Mouse (Mus musculus) gastrocnemius, adult 2 months (tissue): Measurements from ENCODE around the gene Oasl2. TPM values are rescaled to one million over a fixed set of nuclear protein-coding genes. Genes with fewer than 3 reads are reported as not detected.
"Not testable (repeated sequence)": the region's sequence is repeated elsewhere in the genome, so short reads cannot be mapped to it uniquely, and the experiment has no call there.

Experiments
- DNase-seq: peaks from one replicate; pipeline ENCODE4 v3.0.0; 2022
- H3K27ac ChIP-seq: fragments of 200-600 bp; 2 replicates; pipeline ENCODE4 v1.8.1; 2022; ENCODE audit warnings: mild to moderate bottlenecking
- H3K4me3 ChIP-seq: fragments of 200-600 bp; 2 replicates; pipeline ENCODE4 v1.8.1; 2022; ENCODE audit warnings: mild to moderate bottlenecking, moderate library complexity
- CTCF ChIP-seq: fragments of 200-600 bp; IDR thresholded peaks from 2 replicates; pipeline ENCODE4 v1.8.1; 2022; ENCODE audit warnings: antibody characterized with exemption, mild to moderate bottlenecking, moderate library complexity
- intact Hi-C: fragments of 180-260 bp; cut with DNase I; formaldehyde crosslinking; loops from one replicate; pipeline ENCODE4 v1.15.1; 2025
- long read RNA-seq, 2 experiments: library from polyadenylated mRNA; stranded (forward); transcript quantifications; one replicate each; pipeline ENCODE4 v2.0.0; 2021
- total RNA-seq, 2 experiments: library from RNA; stranded (reverse); gene quantifications; 2 replicates each; pipeline ENCODE4 v1.2.3; 2021

Gene Oasl2
- 1 to 10 TPM; 1.1 to 2.0 TPM for total RNA-seq
- long read RNA-seq, experiment 1, partial matches to known transcripts: 0 of 2 reads
- long read RNA-seq, experiment 1, other reads (novel, unspliced or antisense): 0 of 2 reads
- long read RNA-seq, experiment 2: 0 reads

DNA sequence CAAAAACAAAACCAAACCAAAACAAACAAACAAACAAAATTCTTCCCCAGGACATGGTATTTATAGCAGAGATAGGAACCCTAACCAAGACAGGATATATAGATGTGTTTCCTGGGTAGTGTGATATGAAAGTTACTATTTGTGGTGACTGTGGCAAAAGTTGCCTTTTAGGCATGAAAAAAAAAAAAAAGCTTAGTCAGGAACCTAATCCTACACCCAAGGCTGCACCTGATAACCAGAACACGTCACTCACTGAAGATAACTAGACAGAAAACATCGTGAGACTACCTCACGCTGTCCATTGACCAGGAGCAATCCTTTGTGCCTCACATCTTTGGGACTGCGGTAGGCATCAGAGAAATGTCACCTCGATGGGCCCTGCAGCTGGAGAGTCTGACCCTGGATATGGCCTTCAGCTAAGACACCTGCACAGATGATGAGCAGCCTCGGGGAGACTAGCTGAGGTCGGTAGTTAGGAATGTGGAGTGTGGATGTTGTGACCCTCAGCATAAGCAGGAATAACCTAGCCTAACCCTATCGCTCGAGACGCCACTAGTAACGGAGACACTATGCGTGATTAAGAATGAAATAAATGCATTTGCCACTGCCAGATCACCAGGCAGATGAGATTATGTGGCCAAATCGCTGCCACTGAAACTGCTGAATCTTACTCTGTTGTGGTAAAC lies at the start of gene Oasl2:
Gene Oasl2 (plus strand): TSS at position 249 of the 686 bp plus-strand sequence.
- DNase-seq: no peak
- Histone ChIP-seq H3K4me3 (peak within 1 kb of the TSS; percentile 75), H3K27ac (peak within 1 kb of the TSS; percentile 77)
- no peak for TF ChIP-seq CTCF
- intact Hi-C loops: no loop called here

DNA sequence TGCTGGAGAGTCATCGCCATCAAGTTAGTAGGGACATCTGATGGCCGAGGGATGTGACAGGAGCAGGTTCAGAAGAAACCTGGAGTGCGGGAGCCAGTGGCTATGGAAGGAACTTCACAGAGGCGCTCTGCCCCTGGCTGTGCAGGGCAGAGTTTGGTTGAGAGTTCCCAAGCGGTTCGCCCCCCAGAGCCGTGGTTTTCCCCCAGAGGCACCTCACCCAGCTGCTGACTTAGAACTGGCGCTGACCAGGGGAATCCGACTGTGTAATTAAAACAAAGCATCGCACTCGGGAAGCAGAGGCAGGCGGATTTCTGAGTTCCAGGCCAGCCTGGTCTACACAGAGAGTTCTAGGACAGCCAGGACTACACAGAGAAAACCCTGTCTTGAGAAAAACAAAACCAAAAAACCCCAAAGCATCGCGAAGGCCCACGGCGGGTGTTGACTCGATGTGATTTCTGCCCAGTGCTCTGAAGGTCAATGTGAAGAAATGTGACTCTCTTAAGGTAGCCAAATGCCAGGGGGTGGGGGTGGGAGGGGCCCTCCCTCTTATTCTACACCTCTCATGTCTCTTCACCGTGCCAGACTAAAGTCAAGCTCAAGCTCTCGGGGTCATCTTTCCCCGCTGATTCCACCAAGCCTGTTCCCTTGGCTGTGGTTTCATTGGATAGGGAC lies 45.0 kb upstream of the Oasl2 start:
- DNase-seq: no peak
- no peak overlapping the region for H3K4me3 ChIP-seq
- no peak overlapping the region for H3K27ac ChIP-seq
- TF ChIP-seq CTCF: no peak
- intact Hi-C loops: no loop called here

GRCm38 (mm10) chr5:114853364-114853763 lies 43.4 kb upstream of the Oasl2 start, which contains the start of gene 4930519G04Rik:
Gene 4930519G04Rik, plus strand, starts transcription at chr5:114853664.
- DNase-seq, intact Hi-C loops, H3K27ac ChIP-seq, H3K4me3 ChIP-seq: not testable (repeated sequence)

DNA sequence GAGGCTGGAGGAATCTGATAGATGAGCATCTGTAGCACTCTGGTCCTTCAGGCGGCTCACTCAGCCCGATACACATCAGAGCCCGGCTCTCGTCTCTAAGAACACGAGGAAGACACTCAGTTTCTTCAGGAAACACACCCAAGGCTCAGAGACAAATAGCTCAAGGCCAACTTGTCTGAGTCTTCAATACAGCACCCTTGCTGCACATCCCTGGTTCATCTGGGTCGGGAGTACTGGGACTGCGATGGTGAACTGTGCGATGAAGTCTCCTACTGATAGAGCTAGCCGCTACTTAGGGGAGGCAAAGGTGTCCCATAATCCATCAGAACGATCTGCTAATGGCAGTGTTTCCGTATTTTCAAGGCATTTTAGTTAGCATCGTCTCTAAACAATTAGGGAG lies 38.2 kb upstream of the Oasl2 start, which contains the start of gene Gm9936:
Gene Gm9936 (minus strand): TSS at position 101 of the 400 bp plus-strand sequence.
- peak; percentile 6 for DNase-seq
- intact Hi-C loops: no loop called here
- Histone ChIP-seq H3K27ac (no peak within 1 kb of the TSS), H3K4me3 (peak within 1 kb of the TSS; percentile 50)
- TF ChIP-seq CTCF: no peak

DNA sequence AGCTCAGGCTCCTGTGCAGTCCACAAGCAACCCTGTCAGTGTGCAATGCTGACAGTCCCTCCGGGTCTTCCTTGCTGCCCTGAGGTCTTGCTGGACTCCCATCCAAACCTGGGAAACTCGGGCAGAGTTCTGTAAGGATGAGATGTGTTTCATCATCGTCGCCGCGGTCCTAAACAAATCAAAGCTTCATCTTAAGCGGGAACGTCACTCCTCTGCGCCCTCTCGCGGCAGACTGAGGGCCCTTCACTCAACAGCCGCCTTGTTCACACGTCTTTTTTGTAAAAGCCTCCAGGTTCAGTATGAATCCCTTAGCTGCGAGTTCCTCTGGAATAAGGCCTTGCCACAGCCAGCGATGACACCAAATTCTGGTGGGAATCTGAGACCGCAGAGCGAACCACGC lies 37.5 kb upstream of the Oasl2 start:
- DNase-seq: peak; percentile 73
- Histone ChIP-seq H3K27ac (no peak overlapping the region), H3K4me3 (peak overlapping the region; percentile 50)
- TF ChIP-seq CTCF: peak; percentile 80
- intact Hi-C loops: no loop called here

GRCm38 (mm10) chr5:114861730-114862129 lies 35.0 kb upstream of the Oasl2 start:
- Histone ChIP-seq H3K27ac (no peak overlapping the region), H3K4me3 (no peak overlapping the region)
- intact Hi-C loops: no loop called here
- TF ChIP-seq CTCF: no peak
- DNase-seq: no peak

DNA sequence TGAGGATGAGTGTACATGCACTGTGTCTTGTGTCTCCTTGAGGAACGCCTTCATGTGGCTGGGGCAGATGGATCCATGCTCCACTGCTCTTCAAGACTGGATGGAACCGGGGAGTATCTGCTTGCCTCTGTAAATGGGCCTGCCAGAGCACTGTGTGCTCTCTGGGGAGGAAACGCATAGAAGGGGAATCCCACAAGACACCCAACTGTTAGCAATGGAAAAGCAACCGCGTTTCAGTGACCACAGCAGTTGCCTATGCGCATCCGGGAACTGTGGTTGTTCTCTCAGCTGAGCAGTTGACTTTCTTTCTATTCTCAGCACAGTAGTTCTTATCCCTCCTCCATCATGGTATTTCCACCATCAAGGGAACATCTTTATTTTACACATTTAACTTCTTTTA lies 31.9 kb upstream of the Oasl2 start:
- Histone ChIP-seq H3K4me3 (no peak overlapping the region), H3K27ac (no peak overlapping the region)
- DNase-seq: no peak
- no peak for TF ChIP-seq CTCF
- intact Hi-C loops: no loop called here

DNA sequence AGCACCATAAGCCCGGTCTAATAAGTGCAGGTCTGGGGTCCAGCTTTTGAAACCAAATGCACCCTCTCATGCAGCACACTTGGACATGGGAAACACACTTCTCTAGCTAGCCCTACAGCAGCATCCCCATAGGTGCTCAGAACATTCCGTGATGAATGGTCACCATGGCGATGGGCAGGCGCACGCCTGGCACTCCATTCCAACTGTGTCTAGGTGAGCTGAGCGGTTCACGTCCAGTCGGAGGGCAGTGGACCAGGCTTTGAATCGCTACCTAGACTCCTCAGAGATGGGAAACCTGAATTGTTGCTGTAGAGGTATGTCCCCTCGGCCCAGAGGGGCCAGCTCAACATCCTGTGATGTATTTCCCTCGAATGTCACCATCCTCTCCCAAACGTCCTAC lies 31.5 kb upstream of the Oasl2 start:
- intact Hi-C loops: no loop called here
- H3K4me3 ChIP-seq: no peak overlapping the region
- DNase-seq: no peak
- H3K27ac ChIP-seq: no peak overlapping the region
- no peak for TF ChIP-seq CTCF

DNA sequence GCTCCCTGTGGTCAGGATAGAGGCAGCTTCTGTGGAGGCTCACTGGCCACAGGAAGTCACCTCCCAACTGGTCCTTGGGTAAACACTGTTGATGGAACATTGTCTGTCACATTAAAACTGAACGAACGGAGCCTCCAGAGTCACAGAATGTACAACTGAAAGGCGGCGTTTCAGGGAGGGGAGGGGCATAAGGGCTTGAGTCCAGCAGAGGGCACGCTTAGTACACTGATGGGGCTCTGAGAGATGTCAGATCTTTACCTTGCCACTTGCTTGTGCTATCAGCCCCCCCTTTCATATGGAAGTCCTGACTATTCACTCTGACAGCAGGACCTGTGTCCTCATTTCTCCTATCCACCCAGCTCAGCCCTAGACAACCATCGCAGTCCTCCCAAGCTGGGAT lies 20.9 kb upstream of the Oasl2 start:
- intact Hi-C loops: no loop called here
- peak; percentile 30; the same call in 1 of the 2 replicates for TF ChIP-seq CTCF

GRCm38 (mm10) chr5:114876331-114876730 lies 20.4 kb upstream of the Oasl2 start:
- Histone ChIP-seq H3K4me3 (no peak overlapping the region), H3K27ac (no peak overlapping the region)
- DNase-seq: no peak
- intact Hi-C loops: no loop called here
- no peak for TF ChIP-seq CTCF

More for the DNA sequence above, 20.9 kb upstream of the Oasl2 start:
- Histone ChIP-seq H3K4me3 (no peak overlapping the region), H3K27ac (no peak overlapping the region)
- no peak for DNase-seq

DNA sequence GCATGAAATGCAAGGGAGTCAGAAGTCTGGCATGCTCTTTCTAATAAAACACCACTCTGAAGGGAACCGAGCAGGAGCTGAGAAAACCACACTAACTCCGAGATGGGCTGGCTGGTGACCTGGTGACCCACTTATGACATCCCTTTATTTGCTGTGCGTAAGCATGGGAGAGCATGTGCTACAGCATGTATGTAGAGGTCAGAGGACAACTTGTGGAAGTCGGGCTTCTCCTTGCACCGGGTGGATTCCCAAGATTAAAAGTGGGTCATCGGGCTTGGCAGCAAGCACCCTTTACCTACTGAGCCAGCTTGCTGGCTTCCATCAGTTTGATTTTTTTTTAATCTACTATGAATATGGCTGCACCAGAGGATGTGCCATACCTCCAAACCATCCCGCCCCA lies 19.2 kb upstream of the Oasl2 start:
- intact Hi-C loops: no loop called here
- H3K4me3 ChIP-seq: no peak overlapping the region
- no peak for TF ChIP-seq CTCF
- no peak for DNase-seq
- no peak overlapping the region for H3K27ac ChIP-seq

DNA sequence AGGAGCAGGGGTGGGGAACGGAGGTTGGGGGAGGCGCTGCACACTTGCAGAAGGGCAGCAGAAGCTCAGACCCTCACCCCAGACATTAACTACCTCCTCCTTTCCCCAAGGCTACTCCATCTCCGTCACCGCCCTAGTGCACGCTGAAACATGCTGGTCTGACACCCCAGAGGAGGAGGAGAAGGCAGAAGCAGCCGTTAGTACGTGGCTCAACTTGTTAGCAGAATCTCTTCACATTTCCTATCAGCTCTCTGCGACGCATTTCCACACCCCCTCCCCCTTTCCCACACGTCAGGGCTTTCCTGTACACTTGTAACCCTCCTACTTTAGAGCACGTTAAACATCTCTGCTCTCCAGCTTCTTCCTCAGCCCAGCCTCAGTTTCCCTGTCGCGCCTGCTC lies 17.3 kb upstream of the Oasl2 start:
- Histone ChIP-seq H3K27ac (no peak overlapping the region), H3K4me3 (no peak overlapping the region)
- intact Hi-C loops: no loop called here
- no peak for DNase-seq
- TF ChIP-seq CTCF: no peak

DNA sequence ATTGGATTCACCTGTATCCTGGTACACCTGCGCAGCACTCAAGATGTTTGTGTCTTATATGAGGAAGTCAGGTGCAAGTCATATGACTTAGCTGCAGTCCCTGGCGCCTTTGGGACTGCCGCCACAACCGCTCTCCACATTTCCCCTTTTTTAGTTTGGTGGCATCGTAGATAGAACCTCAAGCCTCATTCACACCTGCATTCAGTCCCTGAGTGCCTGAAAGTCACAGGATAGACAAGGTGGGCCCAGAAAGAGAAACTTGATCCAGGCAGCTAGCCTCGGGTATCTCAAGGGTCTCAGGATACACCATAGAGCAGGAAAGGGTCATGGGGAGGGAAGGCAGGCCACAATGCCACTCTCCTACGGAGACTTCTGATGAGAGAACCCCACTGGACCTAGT lies 14.4 kb upstream of the Oasl2 start:
- H3K27ac ChIP-seq, DNase-seq, H3K4me3 ChIP-seq, intact Hi-C loops: not testable (repeated sequence)
